Mouse (Mus musculus) spleen, adult 2 months (tissue): ENCODE results near the gene Atp6v0e. TPM values are rescaled to one million over a fixed set of nuclear protein-coding genes. Genes with fewer than 3 reads are reported as not detected.

ENCODE experiments used
- DNase-seq, 2 experiments: peaks; one replicate each; pipeline versions ENCODE4 v3.0.0 to v3.0.0-alpha.2; 2012 to 2021; ENCODE audit warnings: low spot score in 2 of 2, low read depth in 1 of 2
- H3K27ac ChIP-seq: fragments of 200-500 bp; 2 replicates; pipeline ENCODE4 v1.5.1; 2012; ENCODE audit warnings: low read length, inconsistent platforms; ENCODE audit not compliant: insufficient read depth
- H3K27me3 ChIP-seq: fragments of 200-500 bp; 2 replicates; pipeline ENCODE4 v1.6.1; 2012; ENCODE audit warnings: mild to moderate bottlenecking, moderate library complexity, low read length, inconsistent platforms; ENCODE audit not compliant: control insufficient read depth, insufficient read depth
- H3K36me3 ChIP-seq: fragments of 200-500 bp; 2 replicates; pipeline ENCODE4 v1.6.1; 2012; ENCODE audit warnings: mild to moderate bottlenecking, low read length, inconsistent platforms; ENCODE audit not compliant: control insufficient read depth, insufficient read depth
- H3K4me1 ChIP-seq: fragments of 200-500 bp; 2 replicates; pipeline ENCODE4 v1.6.1; 2011; ENCODE audit warnings: inconsistent platforms; ENCODE audit not compliant: control insufficient read depth, insufficient read depth, insufficient read length
- H3K4me3 ChIP-seq: fragments of 200-500 bp; 2 replicates; pipeline ENCODE4 v1.5.1; 2011; ENCODE audit warnings: mild to moderate bottlenecking, inconsistent platforms; ENCODE audit not compliant: insufficient read depth, insufficient read length; ENCODE audit errors: extremely low read depth
- CTCF ChIP-seq: fragments of 200-500 bp; IDR thresholded peaks from 2 replicates; pipeline ENCODE4 v1.5.1; 2011; ENCODE audit warnings: mild to moderate bottlenecking, inconsistent platforms; ENCODE audit not compliant: insufficient read depth, insufficient read length, insufficient replicate concordance; ENCODE audit errors: extremely low read depth
- POLR2A ChIP-seq: fragments of 200-500 bp; IDR thresholded peaks from 2 replicates; pipeline ENCODE4 v1.6.1; 2011; ENCODE audit warnings: low read depth, low read length, inconsistent platforms
- WGBS: fragments of 180-500 bp; shearing (Covaris S2); methylation state at CpG from one replicate; pipeline ENCODE4 v1.1.7; 2018; 5-methylcytosine and 5-hydroxymethylcytosine counted together
- polyA plus RNA-seq: library from polyadenylated mRNA; depleted of rRNA; stranded (reverse); fragments of >200 nt; gene quantifications from 2 replicates; pipeline ENCODE4 v1.2.3, GENCODE M21; 2012

Atp6v0e gene
- polyA plus RNA-seq, 1 experiment: 192 TPM

DNA sequence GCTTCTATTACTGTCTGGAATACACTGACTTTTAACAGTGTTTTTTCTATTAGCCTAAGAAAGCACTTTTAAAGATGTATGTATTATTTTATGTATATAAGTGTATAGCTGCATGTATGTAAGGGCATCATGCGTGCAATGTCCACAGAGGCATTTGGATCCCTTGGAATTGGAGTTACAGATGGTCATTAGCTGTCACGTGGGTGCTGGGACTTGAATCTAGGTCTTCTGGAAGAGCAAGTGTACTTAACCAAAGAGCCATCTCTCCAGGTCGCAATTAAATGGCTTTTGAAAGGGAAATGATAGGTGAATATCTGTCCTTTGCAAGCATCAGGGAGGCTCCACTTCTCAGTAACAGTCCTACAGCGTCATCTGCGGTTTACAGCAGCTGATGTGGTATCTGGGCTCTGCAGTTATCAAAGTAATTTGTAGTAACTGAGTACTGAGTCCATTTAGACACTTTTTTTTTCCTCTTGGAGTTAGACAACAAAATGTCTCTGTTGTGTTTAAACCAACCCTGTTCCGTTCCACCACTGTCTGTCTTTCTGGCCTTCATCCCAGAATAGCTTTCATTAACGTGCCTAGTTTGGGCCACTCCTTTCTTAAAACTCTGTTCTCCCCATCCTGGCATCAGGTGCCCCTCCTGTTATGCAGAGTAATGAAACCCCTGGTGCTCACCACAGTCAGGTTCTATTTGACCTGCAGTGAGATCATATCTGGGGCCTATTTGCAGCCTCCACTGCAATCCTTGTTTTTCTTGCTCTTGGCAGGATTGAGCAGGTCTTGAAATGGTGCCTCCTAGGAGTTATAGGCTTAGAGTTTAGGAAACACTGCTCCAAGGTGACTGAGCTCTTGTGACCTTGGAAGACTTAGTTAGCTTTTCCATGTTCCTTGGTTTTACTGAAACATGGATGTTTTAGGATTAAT, 14.9 kb downstream of the Atp6v0e start:
- DNase-seq: no peak
- Histone ChIP-seq H3K36me3 (peaks cover 4% of the 10 kb centered on the region; the same call in 1 of the 2 replicates), H3K4me3 (no peak overlapping the region), H3K4me1 (peaks cover 5% of the 10 kb centered on the region; the same call in 1 of the 2 replicates), H3K27me3 (no peaks in the 10 kb centered on the region), H3K27ac (no peak overlapping the region)
- TF ChIP-seq CTCF: no peak
- TF ChIP-seq POLR2A: no peak
- WGBS: 74% methylated on average over 7 of the region's 7 CpGs

DNA sequence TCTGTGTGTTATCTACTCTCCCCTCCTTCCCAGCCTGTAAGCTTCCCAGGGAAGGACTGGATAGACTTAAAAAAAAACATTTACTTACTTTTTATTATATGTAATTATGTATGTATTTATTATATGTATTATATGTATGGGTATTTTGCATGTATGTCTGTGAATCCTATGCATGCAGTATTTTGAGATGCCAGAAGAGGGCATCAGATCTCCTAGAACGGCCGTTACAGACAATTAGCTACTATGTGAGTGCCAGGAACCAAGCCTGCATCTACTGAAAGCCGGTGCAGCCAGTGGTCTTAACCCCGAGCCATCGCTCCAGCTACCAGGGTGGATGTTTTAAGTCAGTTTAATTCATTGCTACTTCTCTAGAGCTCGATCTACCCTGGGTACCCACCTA, 18.2 kb downstream of the Atp6v0e start:
- no peak for TF ChIP-seq CTCF
- no peak for TF ChIP-seq POLR2A
- no peak for DNase-seq
- H3K36me3 ChIP-seq: peaks cover 12% of the 10 kb centered on the region
- H3K27me3 ChIP-seq: no peaks in the 10 kb centered on the region
- H3K27ac ChIP-seq: no peak overlapping the region
- no peak overlapping the region for H3K4me3 ChIP-seq
- 91% methylated on average over 6 of the region's 6 CpGs for WGBS
- H3K4me1 ChIP-seq: peaks cover 3% of the 10 kb centered on the region; the same call in 1 of the 2 replicates

DNA sequence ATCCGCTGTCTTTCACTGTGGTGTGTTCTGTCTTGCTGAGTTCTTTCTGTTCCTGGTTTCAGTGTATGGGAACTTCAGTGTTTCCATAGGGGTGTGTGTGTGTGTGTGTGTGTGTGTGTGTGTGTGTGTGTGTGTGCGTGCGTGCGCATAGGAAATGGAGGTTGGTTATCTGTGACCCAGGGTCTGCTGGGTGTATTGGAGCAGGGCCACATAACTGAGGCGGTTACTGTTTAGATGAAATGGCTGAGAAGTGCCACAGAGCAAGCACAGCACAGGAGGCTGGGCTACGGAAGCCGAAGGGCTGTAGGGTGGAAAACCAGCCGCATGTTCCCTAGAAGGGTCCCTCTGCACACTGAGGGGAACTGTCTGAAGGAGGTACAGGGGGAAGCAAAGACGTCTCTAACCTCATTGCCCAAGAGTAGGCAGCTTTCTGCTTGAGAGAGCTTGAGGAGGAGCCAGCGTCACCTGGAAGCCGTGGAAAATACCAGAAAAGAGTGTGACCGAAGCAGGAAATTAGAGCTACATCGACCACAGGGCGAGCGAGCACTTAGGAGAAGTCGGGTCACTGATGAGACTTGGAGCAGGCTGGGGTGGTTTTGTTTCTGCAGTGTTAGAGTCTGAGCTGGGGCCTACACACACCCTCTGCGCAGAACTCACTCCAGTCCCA, 23.4 kb downstream of the Atp6v0e start:
- no peak for TF ChIP-seq CTCF
- TF ChIP-seq POLR2A: no peak
- 71% methylated on average over 17 of the region's 17 CpGs for WGBS
- H3K27ac ChIP-seq: no peak overlapping the region
- no peaks in the 10 kb centered on the region for H3K27me3 ChIP-seq
- peaks cover 9% of the 10 kb centered on the region; the same call in 1 of the 2 replicates for H3K36me3 ChIP-seq
- DNase-seq: no peak
- H3K4me3 ChIP-seq: no peak overlapping the region
- H3K4me1 ChIP-seq: no peaks in the 10 kb centered on the region

DNA sequence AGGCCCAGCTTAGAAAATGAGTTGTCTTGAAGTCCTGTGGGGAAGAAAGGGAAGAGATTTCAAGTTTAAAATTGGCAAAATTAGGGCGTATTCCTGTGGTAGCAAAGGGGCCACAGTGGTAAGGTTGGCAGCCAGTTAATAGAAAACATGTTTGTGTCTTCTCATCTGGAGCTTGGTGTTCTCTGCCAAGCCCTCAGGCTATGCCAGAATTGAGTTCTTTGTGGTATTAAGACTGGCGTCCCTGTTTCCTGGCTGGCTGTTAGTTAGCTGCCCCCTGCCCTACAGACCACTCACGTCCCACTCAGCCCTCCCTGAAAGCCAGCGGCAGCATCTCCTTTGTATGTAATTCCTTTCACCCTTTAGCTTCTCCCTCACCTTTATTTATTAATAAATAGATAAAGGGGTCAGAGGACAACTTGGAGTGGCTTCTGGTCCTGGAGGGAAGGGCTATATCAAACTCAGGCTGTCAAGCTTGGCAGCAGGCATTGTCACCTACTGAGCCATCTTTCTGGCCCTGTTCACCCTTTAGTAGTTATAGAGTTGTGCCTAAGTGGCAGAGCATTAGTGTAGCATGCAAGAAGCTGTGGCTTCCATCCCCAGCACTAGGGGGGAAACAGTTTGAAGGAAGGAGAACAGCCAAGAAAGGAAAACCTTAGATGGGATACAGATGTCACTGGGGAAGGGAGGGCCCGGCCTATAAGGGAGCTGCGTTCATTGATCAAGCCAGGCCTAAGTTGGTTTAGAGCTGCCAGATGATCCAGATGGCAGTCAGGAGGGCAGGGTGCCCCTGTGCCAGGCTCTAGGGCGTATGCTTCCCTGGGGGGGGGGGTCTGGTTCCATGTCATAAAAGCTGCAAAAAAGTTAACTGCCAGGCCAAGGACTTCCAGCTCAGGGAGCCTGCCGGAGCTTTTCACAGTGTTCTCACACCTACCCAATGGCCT, 26.0 kb downstream of the Atp6v0e start:
- DNase-seq: no peak
- no peak for TF ChIP-seq POLR2A
- TF ChIP-seq CTCF: no peak
- WGBS: 84% methylated on average over 8 of the region's 8 CpGs
- Histone ChIP-seq H3K36me3 (peaks cover 8% of the 10 kb centered on the region; the same call in 1 of the 2 replicates), H3K27ac (no peak overlapping the region), H3K4me3 (no peak overlapping the region), H3K4me1 (no peaks in the 10 kb centered on the region; the same call in 1 of the 2 replicates), H3K27me3 (no peaks in the 10 kb centered on the region)

DNA sequence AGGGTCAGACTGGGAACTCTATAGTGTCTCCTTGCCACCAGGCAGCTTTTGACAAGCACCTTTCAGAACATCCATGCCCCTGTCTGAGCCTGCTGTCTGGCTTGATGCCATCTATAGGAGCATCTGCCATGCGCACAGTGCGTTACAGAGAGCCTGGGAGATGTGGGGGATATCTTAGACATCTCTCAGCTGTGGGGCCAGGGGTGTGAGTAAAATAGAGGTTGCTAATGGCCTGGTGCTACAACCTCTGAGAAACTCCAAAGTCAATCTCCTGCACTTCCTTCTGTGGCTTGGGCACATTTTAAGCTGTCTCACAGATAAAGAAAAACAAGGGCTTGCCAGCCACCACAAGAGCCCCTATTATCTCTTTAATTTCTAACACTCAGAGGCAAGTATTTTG, 26.8 kb downstream of the Atp6v0e start:
- Histone ChIP-seq H3K36me3 (peaks cover 2% of the 10 kb centered on the region; the same call in 1 of the 2 replicates), H3K4me1 (no peaks in the 10 kb centered on the region; the same call in 1 of the 2 replicates), H3K27ac (no peak overlapping the region), H3K27me3 (no peaks in the 10 kb centered on the region), H3K4me3 (no peak overlapping the region)
- 72% methylated on average over 2 of the region's 2 CpGs for WGBS
- no peak for TF ChIP-seq CTCF
- no peak for TF ChIP-seq POLR2A
- DNase-seq: no peak

DNA sequence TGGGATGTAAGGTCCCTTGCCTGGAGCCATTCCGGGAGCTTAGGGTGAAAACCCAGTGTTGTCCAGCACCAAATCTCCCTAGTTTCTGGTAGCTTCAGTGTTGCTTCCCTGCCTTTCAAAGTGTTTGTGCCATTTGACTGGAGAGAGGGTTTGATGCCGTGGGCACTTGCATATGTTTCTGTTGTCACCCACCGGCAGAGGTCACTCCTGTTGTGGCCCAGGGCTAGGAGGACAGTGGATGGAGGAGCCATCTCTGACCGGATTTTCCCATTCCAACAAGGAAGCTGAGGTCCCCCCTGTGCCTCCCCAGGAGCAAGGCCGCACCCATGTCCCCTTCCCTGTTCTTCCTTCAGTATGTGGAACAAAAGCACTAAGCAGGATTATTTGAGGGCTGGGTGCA, 27.2 kb downstream of the Atp6v0e start:
- no peak overlapping the region for H3K4me3 ChIP-seq
- no peak for TF ChIP-seq POLR2A
- TF ChIP-seq CTCF: no peak
- H3K4me1 ChIP-seq: no peaks in the 10 kb centered on the region; the same call in 1 of the 2 replicates
- WGBS: 92% methylated on average over 5 of the region's 5 CpGs
- DNase-seq: no peak
- H3K27ac ChIP-seq: no peak overlapping the region
- H3K27me3 ChIP-seq: no peaks in the 10 kb centered on the region
- H3K36me3 ChIP-seq: peaks cover 2% of the 10 kb centered on the region; the same call in 1 of the 2 replicates
